Mouse (Mus musculus) kidney, embryonic 16.5 days (tissue): Measurements from ENCODE around the gene A830031A19Rik. TPM values are rescaled to one million over a fixed set of nuclear protein-coding genes. Genes with fewer than 3 reads are reported as not detected.

Source experiments
- microRNA-seq: library from miRNA; unstranded; fragments of <30 nt; microRNA quantifications from one replicate; pipeline ENCODE4, GENCODE M21; 2016
- polyA plus RNA-seq: library from polyadenylated mRNA; unstranded; fragments of >200 nt; fragmentation: Nextera tagmentation; extraction: Ambion mirVana; gene quantifications from 2 replicates; pipeline ENCODE4 v1.2.1, GENCODE M21; 2015

The A830031A19Rik gene
- polyA plus RNA-seq, 1 experiment from 2014 or later: not detected

Small RNA genes within 50 kb of the gene (microRNA-seq; reads per million reads assigned to microRNA genes)
- gene Gm44381: not detected

Other genes starting within 250 kb of the A830031A19Rik start
- 12.9 and 13.2 TPM in 2 replicates for gene Papolg, start 179.8 kb downstream of the A830031A19Rik start, polyA plus RNA-seq
- gene Bcl11a, start 3.0 kb upstream of the A830031A19Rik start, polyA plus RNA-seq: 2.8 and 3.1 TPM in 2 replicates